Mouse (Mus musculus): ENCODE measurements at regions not wholly inside any gene's neighbourhood (a gene's known extent, or its start where the extent isn't known, plus 50 kb on each side); places are given as distances from the start of the nearest gene placed in this dataset.

- TF ChIP-seq CTCF (IDR thresholded peaks at IDR 0.05; ENCODE audit: borderline replicate concordance, insufficient read depth, low read depth, low read length) (no peak), POLR2A (IDR thresholded peaks at IDR 0.05; ENCODE audit: borderline replicate concordance, insufficient read depth, low read length) (no peak)
These were observed 58.1 kb upstream of the Lmo2 start for GRCm38 (mm10) chr2:103899713-103900112.

All from cerebellum, adult 2 months (tissue).